Mouse (Mus musculus) c-Kit-positive CD71-negative TER-119-negative erythroid progenitor cells, embryonic 14.5 days (primary cell): ENCODE measurements around the gene Ociad2.
"Not testable (repeated sequence)": the region's sequence is repeated elsewhere in the genome, so short reads cannot be mapped to it uniquely, and the experiment has no call there.

Experiments
- DNase-seq: peaks from one replicate; pipeline ENCODE4 v3.0.0-alpha.2; 2013; ENCODE audit warnings: low read depth

Gene Ociad2

GRCm38 (mm10) chr5:73353519-73353918 lies 12.7 kb upstream of the Ociad2 start:
- no peak for DNase-seq

- no peak for DNase-seq
Measured at GRCm38 (mm10) chr5:73351796-73352195, 11.0 kb upstream of the Ociad2 start.

GRCm38 (mm10) chr5:73349514-73349913 lies 8.7 kb upstream of the Ociad2 start:
- DNase-seq = no peak

- no peak for DNase-seq
Measured at GRCm38 (mm10) chr5:73345254-73345653, 4.4 kb upstream of the Ociad2 start.

GRCm38 (mm10) chr5:73344310-73344709 lies 3.5 kb upstream of the Ociad2 start:
- DNase-seq = no peak

- DNase-seq = no peak
Measured at GRCm38 (mm10) chr5:73342701-73343355, 2.0 kb upstream of the Ociad2 start.

GRCm38 (mm10) chr5:73339779-73340722 lies 777 bp downstream of the Ociad2 start:
- DNase-seq = no peak

- DNase-seq = no peak
Measured at GRCm38 (mm10) chr5:73338832-73339163, 2.0 kb downstream of the Ociad2 start.

- no peak for DNase-seq
Measured at GRCm38 (mm10) chr5:73337961-73338831, 2.6 kb downstream of the Ociad2 start.

GRCm38 (mm10) chr5:73336448-73336847 lies 4.4 kb downstream of the Ociad2 start:
- no peak for DNase-seq

GRCm38 (mm10) chr5:73331002-73331401 lies 9.8 kb downstream of the Ociad2 start:
- no peak for DNase-seq

- no peak for DNase-seq
Measured at GRCm38 (mm10) chr5:73324526-73325170, 16.2 kb downstream of the Ociad2 start.

- DNase-seq = no peak
Measured at GRCm38 (mm10) chr5:73323602-73324001, 17.2 kb downstream of the Ociad2 start.

GRCm38 (mm10) chr5:73322684-73323083 lies 18.1 kb downstream of the Ociad2 start:
- not testable (repeated sequence) for DNase-seq

GRCm38 (mm10) chr5:73319306-73319705 lies 21.5 kb downstream of the Ociad2 start:
- DNase-seq = no peak

GRCm38 (mm10) chr5:73314654-73315053 lies 26.2 kb downstream of the Ociad2 start:
- DNase-seq = no peak

GRCm38 (mm10) chr5:73313591-73313990 lies 27.2 kb downstream of the Ociad2 start:
- no peak for DNase-seq

GRCm38 (mm10) chr5:73311458-73311857 lies 29.4 kb downstream of the Ociad2 start:
- DNase-seq = peak; percentile 8

GRCm38 (mm10) chr5:73310401-73310800 lies 30.4 kb downstream of the Ociad2 start:
- DNase-seq = no peak

- DNase-seq = no peak
Measured at GRCm38 (mm10) chr5:73309496-73309895, 31.3 kb downstream of the Ociad2 start.

- DNase-seq = no peak
Measured at GRCm38 (mm10) chr5:73307297-73307696, 33.5 kb downstream of the Ociad2 start.

- no peak for DNase-seq
Measured at GRCm38 (mm10) chr5:73306486-73306885, 34.3 kb downstream of the Ociad2 start.
